Mouse (Mus musculus) central nervous system, embryonic 18 days (tissue): ENCODE results near the gene A4gnt. TPM values are rescaled to one million over a fixed set of nuclear protein-coding genes. Genes with fewer than 3 reads are reported as not detected.

Experiments used
- polyA plus RNA-seq: library from polyadenylated mRNA; depleted of rRNA; stranded (reverse); fragments of >200 nt; gene quantifications from 2 replicates; pipeline ENCODE4 v1.2.3, GENCODE M21; 2012; rRNA removed

Gene A4gnt
- 0.03 and 0.04 TPM in 2 replicates for polyA plus RNA-seq

DNA sequence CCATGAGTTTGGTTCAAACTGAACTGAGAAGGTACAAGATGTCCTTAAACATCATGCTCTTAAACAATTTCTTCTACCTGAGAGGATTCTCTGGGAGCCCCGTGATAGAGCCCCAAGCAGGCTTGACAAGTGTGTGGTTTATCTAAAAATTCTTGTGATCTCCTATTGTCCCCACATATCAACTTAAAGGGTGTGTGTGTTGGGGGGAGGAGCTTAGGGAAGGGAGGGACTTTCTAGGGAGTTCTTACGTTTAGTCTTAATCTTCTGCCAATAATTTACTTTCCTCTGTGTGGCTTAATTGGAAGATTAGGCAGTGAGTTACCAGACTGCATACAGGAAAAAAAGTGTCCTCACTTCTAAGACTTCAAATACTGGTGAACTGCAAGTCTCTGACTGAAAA, at the start of gene A4gnt:
Gene A4gnt, plus strand, starts transcription at position 301 of the 400 bp plus-strand sequence.

DNA sequence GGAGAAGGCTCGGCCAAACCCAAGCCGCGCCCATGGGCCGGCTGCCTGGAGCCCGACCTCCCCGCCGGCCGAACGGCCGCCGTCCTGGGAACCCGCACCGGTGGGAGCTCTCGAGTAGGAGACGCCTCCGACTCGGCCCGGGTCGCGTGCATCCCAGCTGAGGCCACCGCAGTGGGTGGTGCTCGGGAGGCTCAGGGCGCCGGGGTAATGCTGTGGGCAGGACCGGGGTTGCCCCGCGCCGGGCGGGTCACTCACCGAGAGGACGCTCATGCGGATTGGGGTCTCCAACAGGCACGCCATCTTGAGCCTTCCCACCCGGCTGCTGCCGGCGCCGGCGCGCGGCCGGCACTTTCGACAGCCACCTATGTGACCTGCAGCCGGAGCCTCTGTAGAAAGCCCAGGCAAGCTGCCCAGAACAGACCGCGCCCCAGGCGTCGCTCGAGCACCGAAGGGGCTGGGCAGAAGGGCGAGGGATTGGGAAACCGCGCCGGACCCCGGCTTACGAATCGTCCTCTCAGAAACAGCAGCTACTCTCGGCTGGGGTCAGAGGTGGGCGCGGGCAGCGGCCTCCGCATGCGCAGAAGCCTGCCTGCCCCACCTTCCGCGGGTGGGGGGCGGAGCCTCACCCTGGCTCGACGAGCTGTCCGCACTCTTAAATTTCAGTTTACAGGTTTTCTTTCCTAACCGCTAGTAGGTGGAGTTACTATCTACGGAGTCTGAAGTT, 43.8 kb upstream of the A4gnt start, which contains the start of gene Armc8:
Gene Armc8, minus strand, starts transcription at position 553 of the 724 bp plus-strand sequence.

DNA sequence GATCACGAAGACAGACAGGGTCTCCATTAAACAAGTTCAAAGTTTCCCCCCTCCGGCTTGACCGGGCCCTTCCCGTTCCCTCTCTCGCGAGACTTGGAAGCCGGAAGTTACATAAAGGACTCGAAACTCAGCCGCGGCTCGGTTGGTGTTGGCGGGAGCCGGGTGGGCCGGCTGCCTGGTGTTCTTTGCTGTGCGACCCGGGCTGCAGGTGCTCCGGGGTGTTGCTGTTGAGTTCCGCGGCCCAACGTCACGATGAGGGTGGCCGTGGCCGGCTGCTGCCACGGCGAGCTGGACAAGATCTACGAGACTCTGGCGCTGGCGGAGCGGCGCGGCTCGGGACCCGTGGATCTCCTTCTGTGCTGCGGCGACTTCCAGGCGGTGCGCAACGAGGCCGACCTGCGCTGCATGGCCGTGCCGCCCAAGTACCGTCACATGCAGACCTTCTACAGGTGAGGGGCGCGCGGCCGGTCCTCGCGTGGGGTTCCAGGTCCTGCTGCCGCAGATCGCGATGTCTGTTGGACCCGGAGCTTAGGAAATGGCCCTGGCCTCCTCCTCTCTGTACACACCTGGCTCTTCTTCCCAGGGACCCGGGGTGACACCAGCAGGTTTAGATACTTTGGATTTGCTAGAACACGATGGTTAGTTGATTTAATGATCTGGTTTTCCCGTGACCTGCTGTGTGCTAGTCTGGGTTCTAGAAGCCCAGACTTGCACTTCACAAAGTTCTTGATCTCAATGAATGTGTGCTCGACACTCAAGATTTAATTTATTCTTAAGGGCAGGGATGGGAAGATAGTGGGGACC, 36.4 kb upstream of the A4gnt start, which contains the start of gene Dbr1:
Gene Dbr1, plus strand, starts transcription at position 123 of the 804 bp plus-strand sequence.

DNA sequence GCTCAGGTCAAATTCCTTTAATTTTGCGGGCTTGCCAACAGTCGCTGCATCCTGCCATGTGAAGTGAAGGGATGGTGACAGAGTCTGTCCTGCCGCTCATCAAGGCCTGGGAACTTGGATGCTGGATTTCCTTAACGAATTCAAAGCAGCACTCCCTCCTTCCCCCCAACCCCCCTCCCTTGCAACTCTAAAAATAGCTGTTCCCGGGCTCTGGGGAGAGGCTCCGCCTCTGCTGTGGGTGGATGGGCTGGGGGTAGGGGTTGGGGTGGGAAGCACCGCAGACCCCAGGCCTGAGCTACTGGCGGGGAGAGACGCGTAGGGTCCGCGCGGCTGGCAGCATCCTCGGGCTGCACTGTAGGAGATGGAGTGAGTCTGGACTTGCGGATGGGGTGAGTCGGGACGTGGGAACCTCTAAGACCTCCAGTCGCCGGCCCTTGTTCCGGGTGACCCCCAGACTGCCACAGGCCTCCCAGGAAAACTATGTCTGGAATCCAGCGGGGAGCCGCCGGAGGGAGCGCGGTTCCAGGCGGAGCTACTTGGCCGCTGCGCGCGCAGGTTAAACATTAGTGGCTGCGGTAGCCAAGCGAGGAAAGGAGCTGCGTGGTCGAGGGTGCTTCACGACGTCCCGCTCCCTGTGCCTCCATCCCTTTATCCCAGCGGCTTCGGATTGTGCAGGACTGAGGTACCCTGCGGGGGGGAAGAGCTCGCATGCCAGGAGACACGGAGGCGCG, 17.1 kb downstream of the A4gnt start, which contains the start of gene Dzip1l:
Gene Dzip1l, plus strand, starts transcription at position 216 of the 731 bp plus-strand sequence.

Other genes starting within 250 kb of the A4gnt start
- gene Mras, start 175.1 kb upstream of the A4gnt start, polyA plus RNA-seq, result 60.7 and 66.7 TPM in 2 replicates
- 0.34 and 0.55 TPM in 2 replicates for gene Nme9, start 161.0 kb upstream of the A4gnt start, polyA plus RNA-seq
- 64.8 and 68.4 TPM in 2 replicates for gene Armc8, start 43.6 kb upstream of the A4gnt start, polyA plus RNA-seq
- gene Dbr1, start 36.7 kb upstream of the A4gnt start, polyA plus RNA-seq, result 17.3 and 17.8 TPM in 2 replicates
- gene Dzip1l, start 17.0 kb downstream of the A4gnt start, polyA plus RNA-seq, result 7.5 and 9.3 TPM in 2 replicates
- gene Cldn18, start 104.8 kb downstream of the A4gnt start, polyA plus RNA-seq, result not detected in 2 replicates